Mouse (Mus musculus): ENCODE data around the gene Hax1. TPM values are rescaled to one million over a fixed set of nuclear protein-coding genes. Genes with fewer than 3 reads are reported as not detected.

Gene Hax1
- 168 and 174 TPM in 2 replicates for polyA plus RNA-seq (2014; fragmentation: Nextera tagmentation; extraction: Ambion mirVana)

DNA sequence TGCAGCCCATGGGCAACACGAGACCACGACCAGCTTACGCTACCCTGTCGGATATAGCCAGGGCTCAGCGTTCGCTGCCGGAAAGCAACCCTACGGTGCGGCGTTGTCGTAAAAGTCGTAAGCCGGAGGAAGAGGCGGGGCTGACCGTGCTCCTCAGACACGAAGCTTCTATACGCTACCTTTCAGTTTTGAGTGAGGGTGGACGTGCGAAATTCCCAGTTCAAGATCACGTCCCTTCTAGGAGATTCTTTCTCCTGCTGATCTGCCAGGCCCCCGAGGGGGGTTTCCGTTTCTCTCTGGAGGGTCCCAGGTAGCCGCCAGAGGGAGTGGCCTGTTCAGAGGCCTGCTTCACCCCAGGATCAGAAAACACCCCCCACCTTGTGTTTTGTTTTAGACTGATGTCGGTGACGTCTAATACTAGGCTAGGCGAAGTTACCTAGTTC is at the start of gene Hax1:
Gene Hax1, minus strand, starts transcription at position 169 of the 443 bp plus-strand sequence.
- Histone ChIP-seq H3K27me3 (ENCODE audit: control insufficient read depth, insufficient read depth, low read length) (no peaks in the 10 kb centered on the region), H3K4me2 (ENCODE audit: low read depth, low read length, severe bottlenecking) (peak within 1 kb of the TSS; percentile 82), H3K9me3 (ENCODE audit: control insufficient read depth, low read length) (no peaks in the 10 kb centered on the region), H3K4me3 (ENCODE audit: low read depth, low read length) (peak within 1 kb of the TSS; percentile 70), H3K27ac (ENCODE audit: low read depth, low read length) (peak within 1 kb of the TSS; percentile 39; the same call in 1 of the 2 replicates), H3K4me1 (replicated peaks; ENCODE audit: control insufficient read depth, insufficient read depth, low read length) (no peaks in the 10 kb centered on the region), H3K9ac (ENCODE audit: low read length) (peak within 1 kb of the TSS; percentile 64), H3K36me3 (ENCODE audit: control insufficient read depth, insufficient read depth, low read length) (peaks cover 4% of the 10 kb centered on the region; the same call in 1 of the 2 replicates)
- ATAC-seq (replicated peaks; ENCODE audit: low FRiP score), result peak; percentile 92
- WGBS, result under 1% methylated on average over 26 of the region's 26 CpGs
- DNase-seq (ENCODE audit: low spot score), result peak; percentile 94

GRCm38 (mm10) chr3:90036263-90036662 is 37.7 kb upstream of the Hax1 start:
- Histone ChIP-seq H3K27ac (ENCODE audit: low read depth, low read length) (no peak overlapping the region), H3K4me3 (ENCODE audit: low read depth, low read length) (no peak overlapping the region), H3K4me1 (replicated peaks; ENCODE audit: control insufficient read depth, insufficient read depth, low read length) (no peaks in the 10 kb centered on the region), H3K36me3 (ENCODE audit: control insufficient read depth, insufficient read depth, low read length) (peaks cover 10% of the 10 kb centered on the region; the same call in 1 of the 2 replicates), H3K9ac (ENCODE audit: low read length) (no peak overlapping the region), H3K27me3 (ENCODE audit: control insufficient read depth, insufficient read depth, low read length) (no peaks in the 10 kb centered on the region), H3K9me3 (ENCODE audit: control insufficient read depth, low read length) (no peaks in the 10 kb centered on the region), H3K4me2 (ENCODE audit: low read depth, low read length, severe bottlenecking) (no peak overlapping the region)
- no peak for ATAC-seq (replicated peaks; ENCODE audit: low FRiP score)
- DNase-seq (ENCODE audit: low spot score), result no peak
- 98% methylated on average over 1 of the region's 1 CpGs for WGBS

- WGBS, result 89% methylated on average over 2 of the region's 2 CpGs
- peaks cover 10% of the 10 kb centered on the region; the same call in 1 of the 2 replicates for H3K36me3 ChIP-seq (ENCODE audit: control insufficient read depth, insufficient read depth, low read length)
- ATAC-seq (replicated peaks; ENCODE audit: low FRiP score), result no peak
Observed at GRCm38 (mm10) chr3:90034653-90035052, 36.1 kb upstream of the Hax1 start.

GRCm38 (mm10) chr3:90016626-90017025 is 18.0 kb upstream of the Hax1 start:
- Histone ChIP-seq H3K36me3 (ENCODE audit: control insufficient read depth, insufficient read depth, low read length) (peaks cover 27% of the 10 kb centered on the region), H3K9ac (ENCODE audit: low read length) (no peak overlapping the region), H3K4me3 (ENCODE audit: low read depth, low read length) (no peak overlapping the region), H3K4me2 (ENCODE audit: low read depth, low read length, severe bottlenecking) (no peak overlapping the region), H3K4me1 (replicated peaks; ENCODE audit: control insufficient read depth, insufficient read depth, low read length) (no peaks in the 10 kb centered on the region), H3K27ac (ENCODE audit: low read depth, low read length) (no peak overlapping the region), H3K27me3 (ENCODE audit: control insufficient read depth, insufficient read depth, low read length) (no peaks in the 10 kb centered on the region), H3K9me3 (ENCODE audit: control insufficient read depth, low read length) (no peaks in the 10 kb centered on the region)
- no peak for DNase-seq (ENCODE audit: low spot score)
- WGBS, result 92% methylated on average over 4 of the region's 4 CpGs
- no peak for ATAC-seq (replicated peaks; ENCODE audit: low FRiP score)

More at GRCm38 (mm10) chr3:90034653-90035052, 36.1 kb upstream of the Hax1 start:
- H3K9ac ChIP-seq (ENCODE audit: low read length), result no peak overlapping the region
- H3K27me3 ChIP-seq (ENCODE audit: control insufficient read depth, insufficient read depth, low read length), result no peaks in the 10 kb centered on the region
- no peak overlapping the region for H3K4me3 ChIP-seq (ENCODE audit: low read depth, low read length)
- H3K9me3 ChIP-seq (ENCODE audit: control insufficient read depth, low read length), result no peaks in the 10 kb centered on the region
- DNase-seq (ENCODE audit: low spot score), result no peak
- H3K4me1 ChIP-seq (replicated peaks; ENCODE audit: control insufficient read depth, insufficient read depth, low read length), result no peaks in the 10 kb centered on the region
- H3K4me2 ChIP-seq (ENCODE audit: low read depth, low read length, severe bottlenecking), result no peak overlapping the region
- no peak overlapping the region for H3K27ac ChIP-seq (ENCODE audit: low read depth, low read length)

DNA sequence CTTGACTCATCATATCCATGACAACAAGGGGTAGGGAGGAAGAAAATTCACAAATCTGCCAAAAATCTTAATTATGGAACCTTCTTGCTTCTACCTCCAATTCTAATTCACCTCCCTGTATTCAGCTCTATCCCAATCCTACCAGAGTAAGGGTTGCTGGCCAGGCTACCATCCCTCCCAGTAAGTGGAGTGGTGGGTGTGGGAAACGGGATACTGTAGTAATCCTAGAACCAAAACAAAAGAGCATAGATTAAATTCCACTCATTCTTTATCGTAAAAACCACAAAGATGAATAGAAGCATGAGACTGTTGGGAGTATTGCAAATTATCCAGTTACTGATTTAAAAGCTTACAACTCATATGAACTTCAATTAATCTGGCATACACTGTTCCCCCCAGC is 11.7 kb upstream of the Hax1 start:
- ATAC-seq (replicated peaks; ENCODE audit: low FRiP score) (no peak), DNase-seq (ENCODE audit: low spot score) (no peak)
- H3K4me2 ChIP-seq (ENCODE audit: low read depth, low read length, severe bottlenecking), result no peak overlapping the region
- no peaks in the 10 kb centered on the region for H3K4me1 ChIP-seq (replicated peaks; ENCODE audit: control insufficient read depth, insufficient read depth, low read length)
- no peak overlapping the region for H3K4me3 ChIP-seq (ENCODE audit: low read depth, low read length)
- no peaks in the 10 kb centered on the region for H3K27me3 ChIP-seq (ENCODE audit: control insufficient read depth, insufficient read depth, low read length)
- H3K9ac ChIP-seq (ENCODE audit: low read length), result no peak overlapping the region
- H3K36me3 ChIP-seq (ENCODE audit: control insufficient read depth, insufficient read depth, low read length), result peaks cover 27% of the 10 kb centered on the region
- no peaks in the 10 kb centered on the region for H3K9me3 ChIP-seq (ENCODE audit: control insufficient read depth, low read length)
- no peak overlapping the region for H3K27ac ChIP-seq (ENCODE audit: low read depth, low read length)
- WGBS, result 92% methylated on average over 2 of the region's 2 CpGs

- H3K36me3 ChIP-seq (ENCODE audit: control insufficient read depth, insufficient read depth, low read length), result peaks cover 14% of the 10 kb centered on the region; the same call in 1 of the 2 replicates
- ATAC-seq (replicated peaks; ENCODE audit: low FRiP score) (no peak), DNase-seq (ENCODE audit: low spot score) (no peak)
- H3K9me3 ChIP-seq (ENCODE audit: control insufficient read depth, low read length), result no peaks in the 10 kb centered on the region
- H3K4me1 ChIP-seq (replicated peaks; ENCODE audit: control insufficient read depth, insufficient read depth, low read length), result no peaks in the 10 kb centered on the region
- no peaks in the 10 kb centered on the region for H3K27me3 ChIP-seq (ENCODE audit: control insufficient read depth, insufficient read depth, low read length)
- no peak overlapping the region for H3K27ac ChIP-seq (ENCODE audit: low read depth, low read length)
- H3K4me3 ChIP-seq (ENCODE audit: low read depth, low read length), result no peak overlapping the region
- no peak overlapping the region for H3K4me2 ChIP-seq (ENCODE audit: low read depth, low read length, severe bottlenecking)
- H3K9ac ChIP-seq (ENCODE audit: low read length), result no peak overlapping the region
- 83% methylated on average over 3 of the region's 3 CpGs for WGBS
Observed at GRCm38 (mm10) chr3:90004091-90004796, 5.7 kb upstream of the Hax1 start.

DNA sequence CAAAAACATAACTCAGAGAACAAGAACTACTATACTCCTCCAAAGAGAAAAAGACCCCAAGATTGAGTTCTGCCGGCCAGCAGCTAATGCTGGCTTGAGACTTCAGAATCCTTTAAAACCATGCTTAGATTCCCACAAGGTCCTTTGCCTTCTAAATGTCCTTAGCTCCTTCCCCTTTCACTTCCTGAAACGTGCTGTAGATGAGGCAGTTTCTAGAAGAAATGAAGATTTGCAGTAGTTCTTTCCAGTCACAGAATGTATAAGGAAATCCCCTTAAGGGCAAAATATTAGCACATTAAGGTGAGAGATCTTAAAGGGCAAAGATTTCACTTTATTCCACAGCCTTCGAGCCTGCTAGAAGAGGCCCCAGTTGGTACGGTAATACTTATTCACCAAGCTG is 1.2 kb upstream of the Hax1 start:
- Histone ChIP-seq H3K4me2 (ENCODE audit: low read depth, low read length, severe bottlenecking) (no peak overlapping the region), H3K36me3 (ENCODE audit: control insufficient read depth, insufficient read depth, low read length) (peaks cover 4% of the 10 kb centered on the region; the same call in 1 of the 2 replicates), H3K4me3 (ENCODE audit: low read depth, low read length) (no peak overlapping the region), H3K9me3 (ENCODE audit: control insufficient read depth, low read length) (no peaks in the 10 kb centered on the region), H3K9ac (ENCODE audit: low read length) (no peak overlapping the region), H3K27ac (ENCODE audit: low read depth, low read length) (no peak overlapping the region), H3K4me1 (replicated peaks; ENCODE audit: control insufficient read depth, insufficient read depth, low read length) (no peaks in the 10 kb centered on the region), H3K27me3 (ENCODE audit: control insufficient read depth, insufficient read depth, low read length) (no peaks in the 10 kb centered on the region)
- DNase-seq (ENCODE audit: low spot score) (no peak), ATAC-seq (replicated peaks; ENCODE audit: low FRiP score) (no peak)
- WGBS, result 82% methylated on average over 4 of the region's 4 CpGs

DNA sequence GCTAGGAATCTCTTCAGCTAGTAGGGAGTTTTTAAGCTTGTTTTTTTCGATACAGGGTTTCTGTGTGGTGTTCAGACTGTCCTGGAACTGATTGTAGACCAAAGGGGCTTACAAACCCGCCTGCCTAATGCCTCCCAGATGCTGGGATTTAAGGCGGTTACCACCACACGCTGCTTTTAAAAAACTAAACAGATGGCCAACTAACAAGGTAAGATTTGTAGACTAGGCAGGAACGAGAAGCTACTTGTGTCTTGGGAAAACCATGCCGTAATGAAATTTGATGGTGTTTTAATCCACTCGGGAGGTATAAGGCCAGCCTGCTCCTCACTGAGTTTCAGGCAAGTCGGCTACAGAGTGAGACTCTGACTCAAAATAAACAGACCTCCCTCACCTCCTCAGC is 510 bp upstream of the Hax1 start:
- WGBS, result 25% methylated on average over 8 of the region's 8 CpGs
- Histone ChIP-seq H3K4me2 (ENCODE audit: low read depth, low read length, severe bottlenecking) (peak overlapping the region; percentile 82), H3K4me1 (replicated peaks; ENCODE audit: control insufficient read depth, insufficient read depth, low read length) (no peaks in the 10 kb centered on the region), H3K27ac (ENCODE audit: low read depth, low read length) (peak overlapping the region; percentile 39; the same call in 1 of the 2 replicates), H3K4me3 (ENCODE audit: low read depth, low read length) (peak overlapping the region; percentile 70), H3K9me3 (ENCODE audit: control insufficient read depth, low read length) (no peaks in the 10 kb centered on the region), H3K36me3 (ENCODE audit: control insufficient read depth, insufficient read depth, low read length) (peaks cover 4% of the 10 kb centered on the region; the same call in 1 of the 2 replicates), H3K27me3 (ENCODE audit: control insufficient read depth, insufficient read depth, low read length) (no peaks in the 10 kb centered on the region), H3K9ac (ENCODE audit: low read length) (peak overlapping the region; percentile 64)
- ATAC-seq (replicated peaks; ENCODE audit: low FRiP score), result no peak; the same call in 1 of the 2 replicates
- peak; percentile 54 for DNase-seq (ENCODE audit: low spot score)
